Mouse (Mus musculus) cerebellum, postnatal 4 days (tissue): Measurements from ENCODE around the gene Ifitm5.

ENCODE experiments used
- DNase-seq, 2 experiments: peaks; one replicate each; pipeline ENCODE4 v3.0.0; 2022; ENCODE audit warnings: low spot score in 2 of 2, mixed read lengths in 1 of 2

Ifitm5 gene

GRCm38 (mm10) chr7:140902036-140902875 lies 47.8 kb downstream of the Ifitm5 start:
- no peak for DNase-seq

- no peak for DNase-seq
Observed at GRCm38 (mm10) chr7:140900220-140900619, 49.9 kb downstream of the Ifitm5 start, which contains the start of gene Cox8b. Gene Cox8b (minus strand): TSS chr7:140900446.

- DNase-seq: no peak
Observed at GRCm38 (mm10) chr7:140899121-140899520, 51.0 kb downstream of the Ifitm5 start.
